Mouse (Mus musculus) liver, postnatal 0 days (tissue): ENCODE measurements around the gene Kpna2. TPM values are rescaled to one million over a fixed set of nuclear protein-coding genes. Genes with fewer than 3 reads are reported as not detected.

Source experiments
- ATAC-seq: fragments of 200-750 bp; cut with Nextera tagmentation; 2 replicates; pipeline ENCODE4 v1.8.0; 2017; ENCODE audit warnings: mild to moderate bottlenecking, moderate library complexity
- DNase-seq: peaks from one replicate; pipeline ENCODE4 v3.0.0-alpha.2; 2016
- H3K27ac ChIP-seq: fragments of 300-500 bp; sonication (generic); 2 replicates; pipeline ENCODE4 v1.5.1; 2014; ENCODE audit warnings: antibody characterized with exemption, moderate library complexity, mild to moderate bottlenecking, low read depth
- H3K27me3 ChIP-seq: fragments of 300-500 bp; sonication (generic); 2 replicates; pipeline ENCODE4 v1.6.1; 2014; ENCODE audit warnings: low read length, control low read depth, mixed read lengths; ENCODE audit not compliant: insufficient read depth
- H3K36me3 ChIP-seq: fragments of 300-500 bp; sonication (generic); replicated peaks from 2 replicates; pipeline ENCODE4 v1.6.1; 2014; ENCODE audit warnings: mild to moderate bottlenecking, control low read depth, low read length, moderate library complexity, mixed read lengths; ENCODE audit not compliant: insufficient read depth
- H3K4me1 ChIP-seq: fragments of 300-500 bp; sonication (generic); 2 replicates; pipeline ENCODE4 v1.6.1; 2014; ENCODE audit warnings: antibody characterized with exemption, mild to moderate bottlenecking, control low read depth; ENCODE audit not compliant: insufficient read depth
- H3K4me2 ChIP-seq: fragments of 300-500 bp; sonication (generic); 2 replicates; pipeline ENCODE4 v1.6.1; 2014; ENCODE audit warnings: low read depth, mild to moderate bottlenecking, low read length, moderate library complexity, mixed read lengths
- H3K4me3 ChIP-seq: fragments of 300-500 bp; sonication (generic); 2 replicates; pipeline ENCODE4 v1.5.1; 2014; ENCODE audit warnings: low read depth, low read length
- H3K9ac ChIP-seq: fragments of 300-500 bp; sonication (generic); replicated peaks from 2 replicates; pipeline ENCODE4 v1.6.1; 2014; ENCODE audit warnings: mild to moderate bottlenecking, moderate library complexity
- H3K9me3 ChIP-seq: fragments of 300-500 bp; sonication (generic); 2 replicates; pipeline ENCODE4 v1.6.1; 2016; ENCODE audit warnings: mild to moderate bottlenecking, control low read depth, low read length, mixed read lengths
- CTCF ChIP-seq: sonication (generic); IDR thresholded peaks from 2 replicates; pipeline ENCODE4 v1.5.1; 2016; ENCODE audit warnings: antibody characterized with exemption, low read depth
- EP300 ChIP-seq: IDR thresholded peaks from 2 replicates; pipeline ENCODE4 v1.6.1; 2016; ENCODE audit warnings: antibody characterized with exemption, low read depth, mild to moderate bottlenecking
- WGBS: fragments of 180-500 bp; shearing (Covaris S2); extraction: QIAGEN DNeasy Blood & Tissue Kit; methylation state at CpG from one replicate; pipeline ENCODE4 v1.1.7; 2014; ENCODE audit not compliant: insufficient replicate concordance; 5-methylcytosine and 5-hydroxymethylcytosine counted together
- polyA plus RNA-seq: library from polyadenylated mRNA; unstranded; fragments of >200 nt; fragmentation: Nextera tagmentation; extraction: Ambion mirVana; gene quantifications from 2 replicates; pipeline ENCODE4 v1.2.1, GENCODE M21; 2015

Gene Kpna2
- polyA plus RNA-seq, 1 experiment from 2014 or later, result 128 TPM

DNA sequence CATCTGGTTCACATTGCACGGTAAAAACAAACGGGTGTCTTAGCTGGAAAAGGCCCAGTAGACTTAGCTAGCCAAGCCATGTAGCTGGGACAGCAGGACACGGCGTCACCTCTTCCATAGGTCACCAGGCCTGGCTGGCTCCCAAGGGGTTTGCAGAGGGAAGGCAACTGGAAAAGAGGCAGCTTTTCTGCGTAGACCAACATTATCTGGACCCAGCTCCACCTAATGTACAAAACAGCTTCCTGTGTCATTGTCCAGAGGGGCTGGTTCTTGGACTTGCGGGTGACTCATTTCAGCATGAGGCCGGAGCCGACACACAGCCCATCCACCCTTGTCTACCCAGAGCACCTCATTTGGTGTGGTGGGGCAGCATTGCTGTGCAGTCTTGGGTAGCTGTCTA is 23.1 kb downstream of the Kpna2 start:
- Histone ChIP-seq H3K9me3 (no peaks in the 10 kb centered on the region), H3K4me1 (peaks cover 5% of the 10 kb centered on the region; the same call in 1 of the 2 replicates), H3K27ac (peak overlapping the region; percentile 92), H3K27me3 (no peaks in the 10 kb centered on the region), H3K4me2 (peak overlapping the region; percentile 13; the same call in 1 of the 2 replicates), H3K9ac (no peak overlapping the region), H3K4me3 (no peak overlapping the region), H3K36me3 (no peaks in the 10 kb centered on the region)
- ATAC-seq (peak; percentile 81), DNase-seq (peak; percentile 80)
- WGBS, result 52% methylated on average over 8 of the region's 8 CpGs
- TF ChIP-seq EP300, result peak; percentile 18; the same call in 1 of the 2 replicates
- TF ChIP-seq CTCF, result no peak

DNA sequence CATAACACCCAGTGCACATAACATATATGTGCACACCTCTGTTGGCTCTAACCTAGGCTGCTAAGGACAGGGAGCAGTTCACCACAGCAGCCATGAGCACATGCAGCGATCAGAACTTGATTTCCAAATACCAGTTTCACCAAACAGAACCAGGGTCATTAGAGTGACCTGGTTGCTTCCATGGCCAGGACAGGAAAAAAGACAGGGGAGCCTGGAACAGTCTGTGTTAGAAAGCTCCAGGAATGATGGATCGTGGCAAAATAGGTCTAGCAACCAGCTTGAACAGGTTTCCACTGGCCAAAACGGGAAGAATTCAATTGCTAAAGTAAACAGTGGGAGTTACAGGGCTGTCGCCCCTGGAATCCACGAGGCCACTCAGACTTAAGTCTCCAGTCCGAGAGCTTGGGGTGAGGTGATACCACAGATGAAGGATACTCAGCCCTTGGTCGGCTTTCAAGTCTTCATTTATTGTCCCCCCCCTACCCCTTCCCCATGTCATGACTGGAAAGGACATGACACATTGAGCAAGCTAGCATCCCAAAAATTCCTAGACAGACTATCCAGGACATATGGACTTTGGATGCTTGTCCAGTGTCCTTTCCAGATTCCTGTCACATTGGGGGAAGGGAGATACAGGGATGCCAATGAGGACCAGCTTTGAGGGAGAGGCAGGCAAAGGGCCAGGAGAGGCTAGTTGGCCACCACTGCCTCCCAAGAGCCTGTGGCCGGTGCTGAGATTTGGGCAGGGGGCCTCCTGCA is 23.7 kb downstream of the Kpna2 start:
- Histone ChIP-seq H3K9me3 (no peaks in the 10 kb centered on the region), H3K4me2 (peak overlapping the region; percentile 13; the same call in 1 of the 2 replicates), H3K9ac (no peak overlapping the region), H3K4me1 (peaks cover 5% of the 10 kb centered on the region; the same call in 1 of the 2 replicates), H3K27me3 (no peaks in the 10 kb centered on the region), H3K4me3 (no peak overlapping the region), H3K36me3 (no peaks in the 10 kb centered on the region), H3K27ac (peak overlapping the region; percentile 92)
- 50% methylated on average over 8 of the region's 8 CpGs for WGBS
- peak; percentile 89 for ATAC-seq
- no peak for TF ChIP-seq EP300
- no peak for TF ChIP-seq CTCF
- peak; percentile 44 for DNase-seq

DNA sequence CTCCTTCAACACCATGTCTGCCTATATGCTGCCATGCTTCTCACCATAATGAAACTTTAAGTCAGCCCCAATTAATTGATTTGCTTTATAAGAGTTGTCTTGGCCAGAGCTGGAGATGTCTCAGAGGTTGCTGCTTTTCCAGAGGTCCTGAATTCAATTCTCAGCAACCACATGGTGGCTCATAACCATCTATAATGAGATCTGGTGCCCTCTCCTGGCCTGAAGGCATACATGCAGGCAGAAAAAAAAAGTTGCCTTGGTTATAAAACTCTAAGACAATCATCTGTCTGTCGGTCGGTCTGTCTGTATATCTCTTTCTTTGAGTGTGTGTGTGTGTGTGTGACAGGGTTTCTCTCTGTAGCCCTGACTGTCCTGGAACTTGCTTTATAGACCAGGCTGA is 24.9 kb downstream of the Kpna2 start:
- H3K4me3 ChIP-seq, result no peak overlapping the region
- no peaks in the 10 kb centered on the region for H3K9me3 ChIP-seq
- no peak overlapping the region for H3K9ac ChIP-seq
- TF ChIP-seq EP300 (no peak), CTCF (peak; percentile 66)
- WGBS, result 72% methylated on average over 2 of the region's 2 CpGs
- H3K36me3 ChIP-seq, result no peaks in the 10 kb centered on the region
- no peak overlapping the region for H3K4me2 ChIP-seq
- no peak overlapping the region for H3K27ac ChIP-seq
- no peaks in the 10 kb centered on the region for H3K27me3 ChIP-seq
- DNase-seq (no peak), ATAC-seq (no peak)
- peaks cover 5% of the 10 kb centered on the region; the same call in 1 of the 2 replicates for H3K4me1 ChIP-seq

DNA sequence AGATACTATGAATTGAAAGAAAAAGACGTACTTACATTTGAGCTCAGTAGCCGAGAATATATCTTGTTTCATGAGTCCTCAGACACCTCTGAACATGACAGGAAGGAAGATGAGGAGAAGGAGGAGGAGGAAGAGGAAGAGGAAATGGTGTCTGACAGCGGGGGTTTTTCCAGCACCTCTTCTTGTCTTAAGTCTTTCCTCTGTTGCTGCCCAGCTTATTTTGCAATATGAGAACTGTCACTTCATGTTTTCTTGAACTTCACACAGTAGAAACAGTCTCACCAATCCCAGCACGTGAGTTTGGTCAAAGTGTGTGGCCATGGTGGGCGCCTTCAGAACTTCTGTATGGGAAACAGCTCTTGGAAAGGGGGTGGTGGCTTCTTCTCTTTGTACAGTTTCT is 26.3 kb downstream of the Kpna2 start:
- 48% methylated on average over 5 of the region's 5 CpGs for WGBS
- DNase-seq, result no peak
- Histone ChIP-seq H3K9me3 (no peaks in the 10 kb centered on the region), H3K27me3 (no peaks in the 10 kb centered on the region), H3K27ac (0 out of 2 replicates have a peak overlapping the region, but pooled peaks have one; percentile 22), H3K36me3 (no peaks in the 10 kb centered on the region), H3K4me1 (peaks cover 5% of the 10 kb centered on the region; the same call in 1 of the 2 replicates), H3K9ac (no peak overlapping the region), H3K4me2 (peak overlapping the region; percentile 36; the same call in 1 of the 2 replicates), H3K4me3 (0 out of 2 replicates have a peak overlapping the region, but pooled peaks have one; percentile 3)
- ATAC-seq, result no peak
- TF ChIP-seq EP300 (no peak), CTCF (no peak)

DNA sequence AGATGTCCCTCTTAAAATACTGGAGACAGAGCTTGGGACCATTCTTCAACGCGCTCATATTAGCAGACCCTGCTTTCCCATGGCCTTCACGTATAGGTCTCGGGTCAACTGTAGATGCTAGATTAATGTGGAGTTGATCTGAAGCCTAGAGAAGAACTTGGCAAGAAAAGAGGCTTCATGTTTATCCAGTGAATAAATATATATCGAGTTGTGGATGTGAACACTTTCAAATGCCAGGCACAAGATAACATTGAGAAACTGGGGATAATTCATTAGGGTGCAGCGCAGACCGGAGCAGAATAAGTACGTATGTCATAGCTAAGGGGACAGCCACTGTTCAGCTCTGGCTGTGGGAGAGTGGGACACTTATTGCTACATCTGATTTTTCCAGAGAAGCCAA is 29.5 kb downstream of the Kpna2 start:
- Histone ChIP-seq H3K9ac (no peak overlapping the region), H3K4me3 (no peak overlapping the region), H3K27me3 (no peaks in the 10 kb centered on the region), H3K4me1 (peaks cover 3% of the 10 kb centered on the region; the same call in 1 of the 2 replicates), H3K9me3 (no peaks in the 10 kb centered on the region), H3K36me3 (no peaks in the 10 kb centered on the region), H3K27ac (no peak overlapping the region), H3K4me2 (no peak overlapping the region)
- DNase-seq (no peak), ATAC-seq (no peak)
- no peak for TF ChIP-seq EP300
- TF ChIP-seq CTCF, result no peak
- 83% methylated on average over 8 of the region's 8 CpGs for WGBS

DNA sequence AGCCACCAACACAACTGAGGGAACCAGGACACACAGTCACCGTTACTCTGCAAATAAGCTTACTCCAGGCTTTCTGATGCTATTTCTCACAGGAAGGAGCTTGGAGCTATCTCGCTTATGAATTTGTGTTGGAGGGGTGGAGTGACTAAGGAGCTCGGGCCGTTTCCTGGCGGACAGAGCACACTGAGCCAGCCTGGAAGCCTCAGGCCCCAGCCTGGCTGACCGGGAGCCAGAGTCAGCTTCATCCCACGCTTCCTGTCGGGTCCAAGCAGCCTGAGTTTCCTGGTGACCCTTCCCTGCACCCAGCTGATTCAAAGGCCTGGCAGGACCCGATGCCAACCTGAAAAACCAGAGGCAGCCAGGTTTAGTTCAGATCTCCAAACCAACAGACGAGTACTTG is 31.7 kb downstream of the Kpna2 start:
- Histone ChIP-seq H3K9me3 (no peaks in the 10 kb centered on the region), H3K27me3 (no peaks in the 10 kb centered on the region), H3K4me1 (no peaks in the 10 kb centered on the region), H3K4me3 (no peak overlapping the region), H3K36me3 (no peaks in the 10 kb centered on the region), H3K27ac (peak overlapping the region; percentile 30; the same call in 1 of the 2 replicates), H3K9ac (no peak overlapping the region), H3K4me2 (no peak overlapping the region)
- WGBS, result 53% methylated on average over 10 of the region's 10 CpGs
- peak; percentile 49; the same call in 1 of the 2 replicates for ATAC-seq
- no peak for TF ChIP-seq CTCF
- peak; percentile 33 for DNase-seq
